Mouse (Mus musculus): ENCODE results near the gene Bcam.

DNA sequence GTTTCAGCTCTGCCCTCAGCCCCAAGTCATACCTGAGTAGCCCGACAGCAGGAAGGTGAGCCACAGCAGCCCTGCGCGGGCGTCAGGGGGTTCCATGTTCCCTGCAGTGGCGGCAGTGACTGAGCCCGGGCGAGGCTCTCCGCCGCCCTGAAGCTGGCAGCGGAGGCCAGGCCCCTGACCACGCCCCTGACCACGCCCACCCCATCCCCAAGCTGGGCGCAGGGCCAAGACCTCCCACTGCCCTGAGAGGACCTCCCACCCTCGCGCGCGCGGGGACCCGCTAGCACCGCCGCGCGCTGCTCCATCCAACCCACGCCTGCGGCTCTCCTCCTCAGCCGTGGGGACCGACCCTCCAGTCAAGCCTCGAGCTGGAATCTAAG, 451 bp downstream of the Bcam start:
- TF ChIP-seq CTCF (IDR thresholded peaks at IDR 0.05; ENCODE audit: low read depth): no peak
- no peak for TF ChIP-seq EP300 (IDR thresholded peaks at IDR 0.05; ENCODE audit: low read depth)
